Mouse (Mus musculus) natural killer cell, adult 2 months (primary cell): ENCODE measurements around the gene Ntm.

ENCODE experiments used
- DNase-seq, 2 experiments: peaks; one replicate each; pipeline ENCODE4 v3.0.0; 2022; ENCODE audit warnings: low spot score in 2 of 2

Ntm gene

DNA sequence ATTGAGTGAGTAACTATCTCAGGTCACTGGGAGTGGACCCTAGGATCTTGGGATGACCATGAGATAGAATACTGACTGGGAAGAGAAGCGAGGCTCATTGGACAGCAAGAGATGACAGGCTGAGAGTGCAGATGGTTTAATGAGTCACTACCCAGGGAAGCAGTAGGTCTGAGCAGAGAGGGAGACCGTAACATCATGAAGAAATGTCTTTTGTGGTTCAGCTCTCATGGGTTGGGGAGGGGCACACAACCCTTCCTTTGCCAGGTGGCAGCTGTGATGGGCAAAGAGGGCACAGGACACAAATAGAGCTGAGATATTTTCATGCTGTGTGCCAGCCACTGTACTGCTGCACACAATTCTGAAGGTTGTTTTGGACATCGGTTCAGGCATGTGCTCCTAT is 724.0 kb downstream of the Ntm start:
- no peak for DNase-seq

DNA sequence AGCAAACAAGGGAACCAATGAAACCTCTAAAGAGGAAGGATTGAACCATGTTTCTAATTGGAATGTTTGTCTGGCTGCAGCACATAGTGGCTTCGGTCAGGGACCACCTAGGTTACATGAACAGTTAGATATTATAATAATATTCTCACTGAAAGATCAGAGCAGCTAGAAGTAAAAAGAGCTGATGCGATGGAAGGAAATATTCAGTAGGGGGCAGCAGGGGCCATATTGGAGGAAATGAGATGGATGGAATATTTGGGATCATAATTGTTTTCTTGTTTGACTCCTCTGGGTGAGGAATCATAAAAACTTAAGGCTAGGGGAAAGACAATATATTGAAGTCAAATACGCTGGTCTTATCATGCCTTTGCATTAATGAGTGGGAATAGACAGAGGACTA is 726.2 kb downstream of the Ntm start:
- DNase-seq: no peak

- DNase-seq: no peak
Measured at GRCm38 (mm10) chr9:29227747-29228146, 735.2 kb downstream of the Ntm start.

GRCm38 (mm10) chr9:29222915-29223545 is 739.9 kb downstream of the Ntm start:
- no peak for DNase-seq

DNA sequence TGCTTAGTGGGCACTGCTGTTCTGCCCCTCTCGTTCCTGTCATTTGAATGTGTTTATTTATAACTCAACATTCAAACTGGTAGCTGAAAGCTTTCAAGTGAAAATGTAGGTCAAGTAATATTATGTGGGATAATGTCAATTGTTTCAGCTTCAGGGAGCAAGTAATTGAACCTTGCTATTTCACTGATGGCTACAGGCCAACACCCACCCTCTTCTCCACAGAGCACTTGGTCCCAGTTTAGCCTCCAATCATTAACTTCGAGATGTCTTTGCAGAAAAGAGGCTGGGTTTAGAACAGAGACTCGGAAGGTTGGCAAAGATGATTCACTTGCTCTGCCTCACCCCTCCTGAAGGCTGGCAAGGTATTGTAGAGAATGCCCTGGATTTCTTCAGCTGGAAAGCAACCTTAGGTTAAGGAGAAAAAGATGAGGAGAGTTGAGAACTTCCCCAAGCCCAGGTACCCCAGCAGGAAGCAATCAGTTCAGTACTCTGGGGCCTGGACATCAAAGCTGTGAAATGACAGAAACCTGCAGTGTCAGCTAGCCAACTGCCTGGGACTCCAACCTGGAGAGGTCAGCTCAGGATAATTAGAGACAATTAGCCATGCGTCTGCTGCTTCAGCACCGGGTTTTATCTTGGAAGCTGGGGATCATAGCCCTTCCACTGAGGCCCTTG is 741.9 kb downstream of the Ntm start:
- DNase-seq: no peak

GRCm38 (mm10) chr9:29220493-29220892 is 742.4 kb downstream of the Ntm start:
- no peak for DNase-seq

DNA sequence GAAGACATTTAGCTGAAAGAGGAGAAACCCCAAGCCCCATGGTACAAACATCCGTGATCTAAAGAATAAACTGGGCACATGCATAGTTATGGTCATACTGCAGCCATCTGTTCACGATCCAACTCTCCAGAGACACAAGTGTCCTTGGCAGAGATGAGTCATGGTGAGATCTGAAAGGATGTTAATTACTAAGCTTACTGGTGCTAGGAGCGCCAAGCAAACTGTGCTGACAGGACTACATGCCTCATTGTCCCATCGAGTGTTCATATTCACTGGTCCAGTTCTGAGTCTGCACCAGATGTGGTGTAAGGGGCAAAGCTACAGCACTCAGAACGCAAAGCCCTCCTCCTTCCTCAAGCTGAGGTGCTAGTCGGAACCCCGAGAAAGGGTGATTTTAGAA is 745.0 kb downstream of the Ntm start:
- DNase-seq: no peak

DNA sequence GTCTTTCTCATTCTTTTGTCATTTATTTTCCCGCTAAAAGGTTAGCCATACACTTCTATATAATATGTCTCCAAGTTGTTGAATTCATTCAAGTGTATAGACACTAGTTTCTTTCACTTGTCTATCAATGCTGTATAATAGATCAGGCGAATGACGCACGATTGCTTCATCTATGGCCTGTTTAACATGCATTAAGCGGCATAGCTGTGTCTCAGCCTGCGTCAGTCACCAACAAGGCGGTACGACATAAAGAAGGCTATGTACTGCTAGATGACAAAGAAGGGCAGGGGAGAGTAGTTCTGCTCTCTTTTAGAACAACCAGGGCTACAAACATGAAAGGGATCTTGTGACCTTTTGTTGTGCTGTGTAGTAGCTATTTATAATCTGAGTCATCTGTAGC is 746.4 kb downstream of the Ntm start:
- no peak for DNase-seq

- DNase-seq: no peak
Measured at GRCm38 (mm10) chr9:29215796-29216195, 747.1 kb downstream of the Ntm start.

GRCm38 (mm10) chr9:29215241-29215640 is 747.7 kb downstream of the Ntm start:
- DNase-seq: no peak

DNA sequence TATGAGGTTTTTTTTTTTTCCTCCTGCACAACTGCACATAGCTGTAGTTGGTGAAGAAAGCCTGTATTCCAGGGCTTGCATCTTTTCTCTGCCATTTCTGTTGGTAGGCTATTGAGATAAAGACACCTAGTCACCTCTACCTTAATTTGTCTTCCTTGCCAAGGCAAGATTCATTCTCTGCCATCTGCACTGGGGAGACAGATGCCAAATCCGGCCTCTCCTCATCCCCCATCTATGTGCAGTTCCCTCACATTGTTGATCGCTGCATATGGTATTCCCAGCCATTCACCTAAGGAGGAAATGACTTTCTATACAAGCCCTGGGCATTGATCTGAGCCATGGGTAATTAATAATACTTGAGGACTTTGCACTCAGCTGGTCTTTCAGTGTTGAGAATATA is 753.7 kb downstream of the Ntm start:
- DNase-seq: no peak

- DNase-seq: no peak
Measured at GRCm38 (mm10) chr9:29208142-29208541, 754.8 kb downstream of the Ntm start.

- no peak for DNase-seq
Measured at GRCm38 (mm10) chr9:29205680-29206079, 757.3 kb downstream of the Ntm start.

- DNase-seq: no peak
Measured at GRCm38 (mm10) chr9:29202196-29202595, 760.7 kb downstream of the Ntm start.

GRCm38 (mm10) chr9:29201163-29202053 is 761.5 kb downstream of the Ntm start:
- no peak for DNase-seq

- no peak for DNase-seq
Measured at GRCm38 (mm10) chr9:29197046-29197445, 765.9 kb downstream of the Ntm start.

- no peak for DNase-seq
Measured at GRCm38 (mm10) chr9:29194265-29194664, 768.7 kb downstream of the Ntm start.

DNA sequence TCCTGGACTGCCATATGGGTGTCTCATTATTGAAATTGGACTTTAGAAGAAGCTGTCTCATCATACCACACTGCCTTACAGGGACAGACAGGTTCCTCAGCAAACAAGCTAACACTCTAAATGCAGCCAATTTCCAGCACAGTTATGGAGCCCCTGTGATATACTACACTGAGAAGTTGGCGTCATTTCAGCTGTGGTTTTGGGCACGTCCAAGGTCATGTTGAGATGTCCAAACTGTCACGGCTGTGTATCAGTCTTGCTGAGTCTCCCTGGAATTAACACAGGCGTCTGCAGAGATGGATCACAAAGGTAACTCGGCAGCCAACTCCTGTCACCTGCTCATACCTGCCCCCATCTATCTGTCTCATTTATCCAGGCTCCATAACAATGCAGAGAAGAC is 779.9 kb downstream of the Ntm start:
- DNase-seq: no peak

DNA sequence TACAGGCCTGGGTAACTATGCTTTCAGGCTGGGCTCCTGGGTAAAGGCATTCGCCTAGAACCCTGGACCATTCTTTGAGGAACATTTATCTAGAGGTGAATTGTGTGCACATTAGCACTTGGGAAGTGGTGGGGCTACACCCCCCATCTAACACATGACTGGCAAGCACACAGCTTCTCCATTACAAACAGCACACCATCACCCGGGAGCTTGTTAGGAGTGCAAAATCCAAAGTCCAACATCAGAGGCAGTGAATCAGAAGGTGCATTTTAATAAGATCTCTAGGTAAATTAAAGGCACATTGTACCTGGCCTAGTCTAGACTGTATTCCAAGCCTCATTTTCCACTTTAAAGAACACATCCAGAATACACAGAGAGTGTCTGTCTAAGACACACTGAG is 781.3 kb downstream of the Ntm start:
- no peak for DNase-seq

GRCm38 (mm10) chr9:29165731-29166130 is 797.2 kb downstream of the Ntm start:
- DNase-seq: no peak

DNA sequence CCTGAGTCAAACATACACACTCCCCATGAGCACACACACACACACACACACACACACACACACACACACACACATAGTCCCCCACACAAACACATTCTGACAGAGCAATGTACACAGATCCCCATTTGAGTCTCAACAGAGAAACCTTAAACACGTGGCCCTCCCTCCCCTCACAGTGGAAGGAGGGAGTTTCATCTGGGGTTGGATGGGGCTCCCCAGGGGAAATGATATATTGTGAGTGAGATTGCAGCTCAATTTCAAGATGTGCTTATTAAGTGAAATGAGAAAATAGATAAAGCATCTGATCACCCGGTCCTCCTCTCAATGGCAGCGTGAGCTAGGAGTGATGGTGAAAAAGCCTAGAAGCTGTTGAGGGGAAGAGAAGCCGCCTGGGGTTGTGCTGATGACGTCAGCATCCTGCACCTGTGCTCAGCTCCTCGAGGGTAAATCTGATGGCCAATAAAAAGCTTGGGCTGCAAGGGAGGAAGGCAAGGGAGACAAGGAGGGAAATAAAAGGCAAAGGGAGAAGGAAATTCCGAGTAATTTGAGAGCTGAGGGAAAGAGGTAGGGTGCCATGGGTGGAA is 801.8 kb downstream of the Ntm start:
- no peak for DNase-seq

GRCm38 (mm10) chr9:29145901-29146300 is 817.0 kb downstream of the Ntm start:
- no peak for DNase-seq
